Mouse (Mus musculus) frontal cortex, postnatal 10 days (tissue): ENCODE results near the gene Gm10153.
"Not testable (repeated sequence)": the region's sequence is repeated elsewhere in the genome, so short reads cannot be mapped to it uniquely, and the experiment has no call there.

Experiments
- DNase-seq, 2 experiments: peaks; one replicate each; pipeline ENCODE4 v3.0.0; 2022; ENCODE audit warnings: low spot score in 2 of 2, mixed read lengths in 1 of 2

Gm10153 gene

DNA sequence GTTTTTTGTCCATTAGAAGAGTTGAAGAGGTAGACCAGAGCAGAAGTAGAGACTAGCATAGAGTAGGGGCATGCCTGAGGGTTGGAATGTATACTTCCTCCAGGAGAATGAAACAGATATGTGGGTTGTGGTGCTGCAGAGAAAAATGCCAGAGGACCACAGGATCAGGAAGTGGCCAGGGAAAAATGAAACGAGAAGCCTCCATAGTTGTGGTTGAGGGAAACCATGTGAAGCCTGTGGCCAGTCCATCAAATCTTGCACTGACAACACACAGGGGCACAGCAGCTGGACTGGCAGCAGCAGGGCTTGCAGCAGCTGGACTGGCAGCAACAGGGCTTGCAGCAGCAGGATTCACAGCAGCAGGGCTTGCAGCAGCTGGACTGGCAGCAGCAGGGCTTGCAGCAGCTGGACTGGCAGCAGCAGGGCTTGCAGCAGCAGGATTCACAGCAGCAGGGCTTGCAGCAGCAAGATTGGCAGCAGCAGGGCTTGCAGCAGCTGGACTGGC, 46.6 kb downstream of the Gm10153 start:
- DNase-seq, result not testable (repeated sequence)

DNA sequence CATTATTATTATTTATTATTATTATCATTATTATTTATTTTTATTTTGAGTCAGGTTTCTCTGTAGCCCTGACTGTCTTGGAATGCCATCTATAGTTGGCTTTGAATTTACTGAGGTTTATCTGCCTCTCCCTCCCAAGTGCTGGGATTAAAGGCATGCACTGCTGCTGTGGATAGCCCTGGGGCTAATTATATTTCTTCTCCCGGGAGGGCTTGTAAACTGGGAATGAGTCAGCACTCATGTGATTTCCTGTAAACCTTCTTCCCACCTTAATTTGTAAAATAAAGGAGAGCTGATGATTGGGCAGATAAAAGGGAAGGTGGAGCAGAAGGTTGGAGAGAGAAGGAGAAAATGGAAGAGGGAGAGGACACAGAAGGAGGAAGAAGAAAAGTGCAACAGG, 49.5 kb downstream of the Gm10153 start:
- DNase-seq, result no peak
